Mouse (Mus musculus): ENCODE data around the gene Slc29a4.
A peak's percentile ranks its signal among the peaks of the same experiment; 100 is the strongest.

The Slc29a4 gene

GRCm38 (mm10) chr5:142739941-142740340 is 47.6 kb downstream of the Slc29a4 start:
- no peak for DNase-seq (ENCODE audit: low read depth, low spot score)

GRCm38 (mm10) chr5:142747026-142747629 is 54.8 kb downstream of the Slc29a4 start:
- DNase-seq (ENCODE audit: low read depth, low spot score), result no peak

- no peak for DNase-seq (ENCODE audit: low read depth, low spot score)
Observed at GRCm38 (mm10) chr5:142750173-142750572, 57.9 kb downstream of the Slc29a4 start.

GRCm38 (mm10) chr5:142752241-142752640 is 59.9 kb downstream of the Slc29a4 start:
- DNase-seq (ENCODE audit: low read depth, low spot score), result peak; percentile 62

GRCm38 (mm10) chr5:142759786-142760185 is 67.5 kb downstream of the Slc29a4 start:
- no peak for DNase-seq (ENCODE audit: low read depth, low spot score)

GRCm38 (mm10) chr5:142761326-142761983 is 69.1 kb downstream of the Slc29a4 start:
- no peak for DNase-seq (ENCODE audit: low read depth, low spot score)

GRCm38 (mm10) chr5:142762082-142762807 is 69.9 kb downstream of the Slc29a4 start:
- no peak for DNase-seq (ENCODE audit: low read depth, low spot score)

- peak; percentile 81 for DNase-seq (ENCODE audit: low read depth, low spot score)
Observed at GRCm38 (mm10) chr5:142764306-142764705, 72.0 kb downstream of the Slc29a4 start.

GRCm38 (mm10) chr5:142764889-142765288 is 72.6 kb downstream of the Slc29a4 start:
- no peak for DNase-seq (ENCODE audit: low read depth, low spot score)

GRCm38 (mm10) chr5:142766708-142767107 is 74.4 kb downstream of the Slc29a4 start:
- DNase-seq (ENCODE audit: low read depth, low spot score), result no peak

- DNase-seq (ENCODE audit: low read depth, low spot score), result peak; percentile 80
Observed at GRCm38 (mm10) chr5:142767937-142768336, 75.6 kb downstream of the Slc29a4 start.

GRCm38 (mm10) chr5:142768352-142769267 is 76.3 kb downstream of the Slc29a4 start:
- DNase-seq (ENCODE audit: low read depth, low spot score), result peak; percentile 86

GRCm38 (mm10) chr5:142769641-142770040 is 77.3 kb downstream of the Slc29a4 start:
- peak; percentile 87 for DNase-seq (ENCODE audit: low read depth, low spot score)

GRCm38 (mm10) chr5:142771034-142771433 is 78.7 kb downstream of the Slc29a4 start:
- no peak for DNase-seq (ENCODE audit: low read depth, low spot score)

GRCm38 (mm10) chr5:142771964-142772363 is 79.7 kb downstream of the Slc29a4 start:
- no peak for DNase-seq (ENCODE audit: low read depth, low spot score)

Data from R1 (cell line).